Mouse (Mus musculus): ENCODE results near the gene Ppm1m.

- TF ChIP-seq POLR2A (IDR thresholded peaks at IDR 0.05; ENCODE audit: extremely low read depth, insufficient read depth, low read length), result no peak
- no peak for TF ChIP-seq CTCF (IDR thresholded peaks at IDR 0.05; ENCODE audit: low read depth, low read length)
These were observed 16.0 kb upstream of the Ppm1m start for GRCm38 (mm10) chr9:106215341-106216125.

All from liver, adult 2 months (tissue).